Mouse (Mus musculus) intestine, embryonic 15.5 days (tissue): ENCODE results near the gene Cadps2. TPM values are rescaled to one million over a fixed set of nuclear protein-coding genes. Genes with fewer than 3 reads are reported as not detected.

Experiments used
- ATAC-seq: fragments of 200-750 bp; cut with Nextera tagmentation; 2 replicates; pipeline ENCODE4 v1.8.0; 2017; ENCODE audit warnings: moderate TSS enrichment, moderate library complexity
- H3K27ac ChIP-seq: fragments of 300-500 bp; sonication (generic); 2 replicates; pipeline ENCODE4 v1.5.1; 2015; ENCODE audit warnings: mild to moderate bottlenecking, inconsistent platforms
- H3K27me3 ChIP-seq: fragments of 300-500 bp; sonication (generic); replicated peaks from 2 replicates; pipeline ENCODE4 v1.6.1; 2015; ENCODE audit warnings: inconsistent platforms
- H3K36me3 ChIP-seq: fragments of 300-500 bp; sonication (generic); 2 replicates; pipeline ENCODE4 v1.6.1; 2015; ENCODE audit warnings: inconsistent platforms
- H3K4me1 ChIP-seq: fragments of 300-500 bp; sonication (generic); replicated peaks from 2 replicates; pipeline ENCODE4 v1.6.1; 2015; ENCODE audit warnings: inconsistent platforms
- H3K4me2 ChIP-seq: fragments of 300-500 bp; sonication (generic); replicated peaks from 2 replicates; pipeline ENCODE4 v1.6.1; 2015; ENCODE audit warnings: mild to moderate bottlenecking, inconsistent platforms
- H3K4me3 ChIP-seq: fragments of 300-500 bp; sonication (generic); replicated peaks from 2 replicates; pipeline ENCODE4 v1.5.1; 2015; ENCODE audit warnings: inconsistent platforms
- H3K9ac ChIP-seq: fragments of 300-500 bp; sonication (generic); 2 replicates; pipeline ENCODE4 v1.6.1; 2015; ENCODE audit warnings: inconsistent platforms
- H3K9me3 ChIP-seq: fragments of 300-500 bp; sonication (generic); 2 replicates; pipeline ENCODE4 v1.6.1; 2016; ENCODE audit warnings: inconsistent platforms
- WGBS: fragments of 180-500 bp; shearing (Covaris S2); methylation state at CpG from one replicate; pipeline ENCODE4 v1.1.7; 2015; 5-methylcytosine and 5-hydroxymethylcytosine counted together
- polyA plus RNA-seq: library from polyadenylated mRNA; unstranded; fragments of >200 nt; fragmentation: Nextera tagmentation; extraction: Ambion mirVana; gene quantifications from 2 replicates; pipeline ENCODE4 v1.2.1, GENCODE M21; 2015

Gene Cadps2
- polyA plus RNA-seq, 1 experiment from 2014 or later: 1.1 TPM

GRCm38 (mm10) chr6:23837127-23837526, 2.1 kb downstream of the Cadps2 start:
- H3K4me3 ChIP-seq: no peak overlapping the region
- no peak for ATAC-seq
- H3K27me3 ChIP-seq: peaks cover 31% of the 10 kb centered on the region
- WGBS: 82% methylated on average over 5 of the region's 5 CpGs
- no peaks in the 10 kb centered on the region for H3K36me3 ChIP-seq
- no peak overlapping the region for H3K4me2 ChIP-seq
- H3K9ac ChIP-seq: no peak overlapping the region
- peaks cover 3% of the 10 kb centered on the region; the same call in 1 of the 2 replicates for H3K4me1 ChIP-seq
- no peak overlapping the region for H3K27ac ChIP-seq
- H3K9me3 ChIP-seq: no peaks in the 10 kb centered on the region

GRCm38 (mm10) chr6:23836694-23837093, 2.5 kb downstream of the Cadps2 start:
- WGBS: 33% methylated on average over 2 of the region's 2 CpGs

GRCm38 (mm10) chr6:23835552-23835951, 3.7 kb downstream of the Cadps2 start:
- Histone ChIP-seq H3K4me2 (no peak overlapping the region), H3K4me1 (peaks cover 3% of the 10 kb centered on the region; the same call in 1 of the 2 replicates), H3K9ac (no peak overlapping the region), H3K9me3 (no peaks in the 10 kb centered on the region), H3K4me3 (no peak overlapping the region), H3K36me3 (no peaks in the 10 kb centered on the region), H3K27me3 (peaks cover 27% of the 10 kb centered on the region), H3K27ac (no peak overlapping the region)
- ATAC-seq: no peak
- 87% methylated on average over 4 of the region's 4 CpGs for WGBS

More at GRCm38 (mm10) chr6:23836694-23837093, 2.5 kb downstream of the Cadps2 start:
- Histone ChIP-seq H3K4me1 (peaks cover 3% of the 10 kb centered on the region; the same call in 1 of the 2 replicates), H3K9ac (no peak overlapping the region), H3K27me3 (peaks cover 31% of the 10 kb centered on the region), H3K36me3 (no peaks in the 10 kb centered on the region), H3K4me2 (no peak overlapping the region), H3K9me3 (no peaks in the 10 kb centered on the region), H3K4me3 (no peak overlapping the region), H3K27ac (no peak overlapping the region)
- ATAC-seq: no peak

GRCm38 (mm10) chr6:23830741-23831140, 8.5 kb downstream of the Cadps2 start:
- H3K9me3 ChIP-seq: no peaks in the 10 kb centered on the region

GRCm38 (mm10) chr6:23829338-23829737, 9.9 kb downstream of the Cadps2 start:
- Histone ChIP-seq H3K4me2 (no peak overlapping the region), H3K9me3 (no peaks in the 10 kb centered on the region), H3K27me3 (no peaks in the 10 kb centered on the region), H3K4me3 (no peak overlapping the region), H3K4me1 (no peaks in the 10 kb centered on the region), H3K36me3 (no peaks in the 10 kb centered on the region), H3K9ac (no peak overlapping the region), H3K27ac (no peak overlapping the region)
- 84% methylated on average over 2 of the region's 2 CpGs for WGBS
- no peak for ATAC-seq

More at GRCm38 (mm10) chr6:23830741-23831140, 8.5 kb downstream of the Cadps2 start:
- H3K36me3 ChIP-seq: no peaks in the 10 kb centered on the region
- no peaks in the 10 kb centered on the region for H3K4me1 ChIP-seq
- H3K27ac ChIP-seq: no peak overlapping the region
- no peak overlapping the region for H3K9ac ChIP-seq
- ATAC-seq: no peak
- no peaks in the 10 kb centered on the region for H3K27me3 ChIP-seq
- no peak overlapping the region for H3K4me2 ChIP-seq
- no peak overlapping the region for H3K4me3 ChIP-seq
- 65% methylated on average over 3 of the region's 3 CpGs for whole genome bisulfite sequencing

- no peak overlapping the region for H3K9ac ChIP-seq
- no peak overlapping the region for H3K4me2 ChIP-seq
- WGBS: 86% methylated on average over 5 of the region's 5 CpGs
- no peak overlapping the region for H3K4me3 ChIP-seq
- H3K36me3 ChIP-seq: no peaks in the 10 kb centered on the region
- H3K27ac ChIP-seq: no peak overlapping the region
- H3K27me3 ChIP-seq: no peaks in the 10 kb centered on the region
- no peaks in the 10 kb centered on the region for H3K4me1 ChIP-seq
- no peak for ATAC-seq
- no peaks in the 10 kb centered on the region for H3K9me3 ChIP-seq
Observed at GRCm38 (mm10) chr6:23821819-23822218, 17.4 kb downstream of the Cadps2 start.

- no peak overlapping the region for H3K4me3 ChIP-seq
- no peak overlapping the region for H3K9ac ChIP-seq
- no peaks in the 10 kb centered on the region for H3K9me3 ChIP-seq
- no peaks in the 10 kb centered on the region for H3K4me1 ChIP-seq
- ATAC-seq: no peak
- H3K4me2 ChIP-seq: no peak overlapping the region
- H3K36me3 ChIP-seq: no peaks in the 10 kb centered on the region
- no peak overlapping the region for H3K27ac ChIP-seq
- 83% methylated on average over 1 of the region's 1 CpGs for WGBS
- H3K27me3 ChIP-seq: no peaks in the 10 kb centered on the region
Observed at GRCm38 (mm10) chr6:23810087-23810486, 29.1 kb downstream of the Cadps2 start.

- no peak for ATAC-seq
- Histone ChIP-seq H3K9me3 (no peaks in the 10 kb centered on the region), H3K4me2 (no peak overlapping the region), H3K4me3 (no peak overlapping the region), H3K36me3 (no peaks in the 10 kb centered on the region), H3K27me3 (no peaks in the 10 kb centered on the region), H3K27ac (no peak overlapping the region), H3K9ac (no peak overlapping the region), H3K4me1 (no peaks in the 10 kb centered on the region)
- 87% methylated on average over 6 of the region's 6 CpGs for WGBS
Observed at GRCm38 (mm10) chr6:23809344-23809743, 29.9 kb downstream of the Cadps2 start.

GRCm38 (mm10) chr6:23805333-23805732, 33.9 kb downstream of the Cadps2 start:
- H3K27me3 ChIP-seq: no peaks in the 10 kb centered on the region
- no peak for ATAC-seq
- H3K9me3 ChIP-seq: no peaks in the 10 kb centered on the region
- 90% methylated on average over 7 of the region's 7 CpGs for WGBS
- H3K4me1 ChIP-seq: no peaks in the 10 kb centered on the region
- no peak overlapping the region for H3K4me3 ChIP-seq
- H3K9ac ChIP-seq: no peak overlapping the region
- no peaks in the 10 kb centered on the region for H3K36me3 ChIP-seq
- no peak overlapping the region for H3K4me2 ChIP-seq
- H3K27ac ChIP-seq: no peak overlapping the region

GRCm38 (mm10) chr6:23791822-23792221, 47.4 kb downstream of the Cadps2 start:
- no peak for ATAC-seq
- 75% methylated on average over 3 of the region's 3 CpGs for WGBS
- no peaks in the 10 kb centered on the region for H3K36me3 ChIP-seq

GRCm38 (mm10) chr6:23777641-23778040, 61.6 kb downstream of the Cadps2 start:
- ATAC-seq: no peak
- H3K9ac ChIP-seq: no peak overlapping the region
- no peak overlapping the region for H3K4me2 ChIP-seq
- no peaks in the 10 kb centered on the region for H3K9me3 ChIP-seq
- no peaks in the 10 kb centered on the region for H3K4me1 ChIP-seq
- no peaks in the 10 kb centered on the region for H3K36me3 ChIP-seq
- H3K27me3 ChIP-seq: no peaks in the 10 kb centered on the region
- no peak overlapping the region for H3K27ac ChIP-seq
- no peak overlapping the region for H3K4me3 ChIP-seq
- WGBS: 39% methylated on average over 1 of the region's 1 CpGs

More at GRCm38 (mm10) chr6:23791822-23792221, 47.4 kb downstream of the Cadps2 start:
- Histone ChIP-seq H3K9me3 (no peaks in the 10 kb centered on the region), H3K4me3 (no peak overlapping the region), H3K4me2 (no peak overlapping the region), H3K9ac (no peak overlapping the region), H3K27me3 (no peaks in the 10 kb centered on the region), H3K4me1 (no peaks in the 10 kb centered on the region), H3K27ac (no peak overlapping the region)

- H3K36me3 ChIP-seq: no peaks in the 10 kb centered on the region
- 60% methylated on average over 3 of the region's 3 CpGs for WGBS
- H3K4me2 ChIP-seq: no peak overlapping the region
- no peak for ATAC-seq
- no peaks in the 10 kb centered on the region for H3K27me3 ChIP-seq
- H3K4me3 ChIP-seq: no peak overlapping the region
- no peaks in the 10 kb centered on the region for H3K4me1 ChIP-seq
- H3K9me3 ChIP-seq: no peaks in the 10 kb centered on the region
- H3K27ac ChIP-seq: no peak overlapping the region
- H3K9ac ChIP-seq: no peak overlapping the region
Observed at GRCm38 (mm10) chr6:23762204-23762603, 77.0 kb downstream of the Cadps2 start.

GRCm38 (mm10) chr6:23758249-23758648, 81.0 kb downstream of the Cadps2 start:
- Histone ChIP-seq H3K4me2 (no peak overlapping the region), H3K9ac (no peak overlapping the region), H3K4me1 (no peaks in the 10 kb centered on the region), H3K4me3 (no peak overlapping the region), H3K9me3 (no peaks in the 10 kb centered on the region), H3K27me3 (no peaks in the 10 kb centered on the region), H3K36me3 (no peaks in the 10 kb centered on the region), H3K27ac (no peak overlapping the region)
- WGBS: 77% methylated on average over 2 of the region's 2 CpGs
- ATAC-seq: no peak
